Mouse (Mus musculus): ENCODE data around the gene Qser1. TPM values are rescaled to one million over a fixed set of nuclear protein-coding genes. Genes with fewer than 3 reads are reported as not detected.

Gene Qser1
- total and polyA plus RNA-seq, 3 experiments: 3.9 to 14.5 TPM; not detected in 1

- Histone ChIP-seq H3K4me3 (ENCODE audit: control insufficient read depth in 1 of 2, insufficient read depth in 1 of 2, low read depth in 2 of 2, low read length in 2 of 2) (no peak overlapping the region), H3K9me3 (replicated peaks; ENCODE audit: insufficient read depth, low read length) (no peaks in the 10 kb centered on the region), H3K27ac (ENCODE audit: control insufficient read depth, low read depth, low read length) (no peak overlapping the region), H3K9ac (ENCODE audit: control insufficient read depth, low read depth, low read length, poor library complexity, severe bottlenecking) (no peak overlapping the region), H3K79me2 (ENCODE audit: control insufficient read depth, insufficient read depth, low read length, poor library complexity) (peaks cover 4% of the 10 kb centered on the region; the same call in 1 of the 2 replicates), H3K4me1 (ENCODE audit: control insufficient read depth in 1 of 2, insufficient read depth in 2 of 2, low read length in 2 of 2) (peaks cover 0 to 5% of the 10 kb centered on the region in 2 experiments; a peak in 3 of 4 replicates), H3K27me3 (ENCODE audit: control insufficient read depth in 1 of 2, insufficient read depth in 2 of 2, low read length in 2 of 2) (no peaks in the 10 kb centered on the region), H3K36me3 (ENCODE audit: control insufficient read depth in 1 of 2, insufficient read depth in 2 of 2, low read length in 2 of 2) (peaks cover 0 to 7% of the 10 kb centered on the region in 2 experiments; a peak in 2 of 4 replicates)
- DNase-seq (ENCODE audit: low read depth, low spot score): no peak
- TF ChIP-seq SIN3A (IDR thresholded peaks at IDR 0.05; ENCODE audit: low read length) (no peak), CHD1 (IDR thresholded peaks at IDR 0.05; ENCODE audit: low read depth, low read length) (no peak), NELFE (IDR thresholded peaks at IDR 0.05; ENCODE audit: low read depth, low read length) (no peak), ELF1 (IDR thresholded peaks at IDR 0.05; ENCODE audit: low read depth, low read length) (no peak), USF1 (IDR thresholded peaks at IDR 0.05; ENCODE audit: low read depth, low read length) (no peak), POLR2AphosphoS5 (IDR thresholded peaks at IDR 0.05; ENCODE audit: borderline replicate concordance, low read depth, low read length) (no peak), TCF12 (IDR thresholded peaks at IDR 0.05; ENCODE audit: low read depth, low read length) (no peak), TBP (IDR thresholded peaks at IDR 0.05; ENCODE audit: low read depth, low read length) (no peak), EP300 (IDR thresholded peaks at IDR 0.05; ENCODE audit: low read depth in 1 of 2, low read length in 2 of 2) (no peak), CTCF (IDR thresholded peaks at IDR 0.05 in 2 of 3, conservative IDR thresholded peaks at IDR 0.05 in 1 of 3; ENCODE audit: control insufficient read depth in 1 of 3, insufficient read depth in 1 of 3, low read depth in 2 of 3, low read length in 3 of 3, poor library complexity in 1 of 3, severe bottlenecking in 1 of 3) (no peak), UBTF (IDR thresholded peaks at IDR 0.05; ENCODE audit: borderline replicate concordance, insufficient read depth, low read depth, low read length) (no peak), KAT2A (conservative IDR thresholded peaks at IDR 0.05; ENCODE audit: low read depth, low read length) (no peak)
These were observed 76.2 kb downstream of the Qser1 start for GRCm38 (mm10) chr2:104740248-104740949.

DNA sequence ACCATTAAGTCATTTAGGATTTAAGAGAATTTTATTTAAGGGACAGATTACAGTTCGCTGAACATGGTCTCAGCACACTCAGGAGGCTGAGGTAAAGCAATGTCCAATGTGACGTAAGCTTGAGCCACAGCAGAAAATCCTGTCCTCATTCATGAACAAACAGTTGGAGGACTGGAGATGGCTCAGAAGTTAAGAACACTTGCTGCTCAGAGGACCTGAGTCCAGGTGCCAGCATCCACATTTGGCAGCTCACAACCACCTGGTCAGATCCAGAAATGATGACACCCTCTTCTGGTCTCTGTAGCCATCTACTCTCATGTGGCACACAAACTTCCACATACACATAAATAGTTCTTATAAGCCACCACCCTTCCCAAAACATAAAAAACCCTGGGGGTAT, 76.9 kb downstream of the Qser1 start:
- Histone ChIP-seq H3K9ac (ENCODE audit: control insufficient read depth, low read depth, low read length, poor library complexity, severe bottlenecking) (no peak overlapping the region), H3K27me3 (ENCODE audit: control insufficient read depth in 1 of 2, insufficient read depth in 2 of 2, low read length in 2 of 2) (no peaks in the 10 kb centered on the region), H3K9me3 (replicated peaks; ENCODE audit: insufficient read depth, low read length) (no peaks in the 10 kb centered on the region), H3K4me3 (ENCODE audit: control insufficient read depth in 1 of 2, insufficient read depth in 1 of 2, low read depth in 2 of 2, low read length in 2 of 2) (no peak overlapping the region), H3K36me3 (ENCODE audit: control insufficient read depth in 1 of 2, insufficient read depth in 2 of 2, low read length in 2 of 2) (peaks cover 0 to 7% of the 10 kb centered on the region in 2 experiments; a peak in 2 of 4 replicates), H3K4me1 (ENCODE audit: control insufficient read depth in 1 of 2, insufficient read depth in 2 of 2, low read length in 2 of 2) (peaks cover 0 to 5% of the 10 kb centered on the region in 2 experiments; a peak in 3 of 4 replicates), H3K27ac (ENCODE audit: control insufficient read depth, low read depth, low read length) (no peak overlapping the region), H3K79me2 (ENCODE audit: control insufficient read depth, insufficient read depth, low read length, poor library complexity) (peaks cover 4% of the 10 kb centered on the region; the same call in 1 of the 2 replicates)
- DNase-seq (ENCODE audit: low read depth, low spot score): no peak
- TF ChIP-seq GATA1 (IDR thresholded peaks at IDR 0.05; ENCODE audit: low read depth, low read length): no peak
- TF ChIP-seq POLR2AphosphoS5 (IDR thresholded peaks at IDR 0.05; ENCODE audit: borderline replicate concordance, low read depth, low read length): no peak
- TF ChIP-seq JUND (IDR thresholded peaks at IDR 0.05; ENCODE audit: low read depth, low read length): no peak
- no peak for TF ChIP-seq GABPA (IDR thresholded peaks at IDR 0.05; ENCODE audit: low read depth, low read length)
- no peak for TF ChIP-seq CHD2 (IDR thresholded peaks at IDR 0.05; ENCODE audit: low read length)
- no peak for TF ChIP-seq ZKSCAN1 (IDR thresholded peaks at IDR 0.05; ENCODE audit: low read depth, low read length)
- no peak for TF ChIP-seq SMC3 (IDR thresholded peaks at IDR 0.05; ENCODE audit: low read depth, low read length)
- TF ChIP-seq MYB (IDR thresholded peaks at IDR 0.05; ENCODE audit: low read depth, low read length): no peak
- no peak for TF ChIP-seq POLR2AphosphoS2 (IDR thresholded peaks at IDR 0.05; ENCODE audit: low read length)
- TF ChIP-seq HCFC1 (IDR thresholded peaks at IDR 0.05; ENCODE audit: low read depth, low read length): no peak
- TF ChIP-seq MAZ (IDR thresholded peaks at IDR 0.05; ENCODE audit: low read depth, low read length): no peak
- no peak for TF ChIP-seq TCF12 (IDR thresholded peaks at IDR 0.05; ENCODE audit: low read depth, low read length)
- no peak for TF ChIP-seq MEF2A (IDR thresholded peaks at IDR 0.05; ENCODE audit: extremely low read depth, insufficient replicate concordance, low read depth, low read length, poor library complexity, severe bottlenecking)
- no peak for TF ChIP-seq KAT2A (conservative IDR thresholded peaks at IDR 0.05; ENCODE audit: low read depth, low read length)
- no peak for TF ChIP-seq NRF1 (IDR thresholded peaks at IDR 0.05; ENCODE audit: insufficient read depth, low read depth, low read length, poor library complexity, severe bottlenecking)
- TF ChIP-seq UBTF (IDR thresholded peaks at IDR 0.05; ENCODE audit: borderline replicate concordance, insufficient read depth, low read depth, low read length): no peak
- TF ChIP-seq MXI1 (IDR thresholded peaks at IDR 0.05; ENCODE audit: low read depth, low read length): no peak
- no peak for TF ChIP-seq USF2 (IDR thresholded peaks at IDR 0.05; ENCODE audit: borderline replicate concordance in 1 of 2, insufficient read depth in 1 of 2, low read depth in 1 of 2, low read length in 2 of 2)
